Mouse (Mus musculus) thymus, adult 18-20 months (tissue): ENCODE measurements at regions not wholly inside any gene's neighbourhood (a gene's known extent, or its start where the extent isn't known, plus 50 kb on each side); places are given as distances from the start of the nearest gene placed in this dataset.

Experiments used
- DNase-seq, 2 experiments: peaks; one replicate each; pipeline ENCODE4 v3.0.0; 2022; ENCODE audit warnings: mixed read lengths in 2 of 2

DNA sequence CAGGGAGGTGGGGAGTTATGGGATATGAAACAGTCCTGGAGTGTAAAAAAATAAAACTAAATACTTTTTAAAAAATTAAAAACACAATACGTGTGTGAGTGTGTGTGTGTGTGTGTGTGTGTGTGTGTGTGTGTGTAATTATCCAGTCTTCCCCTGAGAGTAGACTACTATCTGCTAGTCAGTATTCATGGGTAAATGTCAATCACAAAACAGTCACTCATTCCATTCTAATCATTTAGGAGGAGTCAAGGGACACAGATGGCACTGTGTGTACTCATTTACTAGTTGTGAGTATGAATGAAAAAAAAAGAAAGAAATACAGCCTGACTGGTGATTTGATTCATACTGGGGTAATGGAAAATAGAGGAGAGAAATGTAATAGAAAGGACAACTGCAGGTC is 226.5 kb downstream of the Mpdz start:
- no peak for DNase-seq

DNA sequence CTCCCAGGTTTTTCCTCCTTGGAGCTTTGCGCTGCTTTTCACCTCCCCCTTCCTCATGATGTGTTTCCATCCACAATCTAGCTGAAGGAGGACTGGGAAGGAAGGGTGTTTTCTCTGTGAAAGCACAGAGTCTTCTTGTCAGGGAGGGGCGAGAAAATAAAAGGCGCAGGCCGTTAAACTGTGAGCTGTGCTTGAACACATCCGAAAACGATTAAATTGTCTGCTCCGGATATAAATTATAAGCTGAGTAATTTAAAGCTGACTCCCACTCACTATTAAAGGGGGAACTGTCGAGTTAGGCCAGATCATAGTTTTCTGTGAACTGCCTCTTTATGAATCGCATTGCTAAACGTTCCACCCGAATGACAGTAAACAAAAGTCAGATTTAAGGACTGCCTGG is 224.6 kb downstream of the Mpdz start:
- DNase-seq = no peak

DNA sequence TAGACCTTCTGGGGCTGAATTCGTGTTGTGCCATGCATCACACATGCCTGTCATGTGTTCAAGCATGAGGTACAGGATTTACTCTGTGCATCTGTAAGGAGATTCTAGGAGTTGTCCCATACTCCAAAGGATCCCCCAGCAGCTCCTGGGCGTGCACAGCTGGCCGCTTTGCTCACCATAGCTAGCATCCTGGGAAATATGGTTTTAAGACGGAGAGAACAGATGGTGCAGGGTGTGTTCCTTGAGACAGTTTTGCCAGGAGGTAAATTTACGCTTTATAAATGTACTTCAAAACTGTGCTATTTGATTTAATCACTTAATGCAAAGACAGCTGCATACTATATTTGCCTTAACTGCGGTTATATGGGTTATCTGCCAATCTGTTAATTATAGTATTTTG is 220.6 kb downstream of the Mpdz start:
- DNase-seq = no peak

DNA sequence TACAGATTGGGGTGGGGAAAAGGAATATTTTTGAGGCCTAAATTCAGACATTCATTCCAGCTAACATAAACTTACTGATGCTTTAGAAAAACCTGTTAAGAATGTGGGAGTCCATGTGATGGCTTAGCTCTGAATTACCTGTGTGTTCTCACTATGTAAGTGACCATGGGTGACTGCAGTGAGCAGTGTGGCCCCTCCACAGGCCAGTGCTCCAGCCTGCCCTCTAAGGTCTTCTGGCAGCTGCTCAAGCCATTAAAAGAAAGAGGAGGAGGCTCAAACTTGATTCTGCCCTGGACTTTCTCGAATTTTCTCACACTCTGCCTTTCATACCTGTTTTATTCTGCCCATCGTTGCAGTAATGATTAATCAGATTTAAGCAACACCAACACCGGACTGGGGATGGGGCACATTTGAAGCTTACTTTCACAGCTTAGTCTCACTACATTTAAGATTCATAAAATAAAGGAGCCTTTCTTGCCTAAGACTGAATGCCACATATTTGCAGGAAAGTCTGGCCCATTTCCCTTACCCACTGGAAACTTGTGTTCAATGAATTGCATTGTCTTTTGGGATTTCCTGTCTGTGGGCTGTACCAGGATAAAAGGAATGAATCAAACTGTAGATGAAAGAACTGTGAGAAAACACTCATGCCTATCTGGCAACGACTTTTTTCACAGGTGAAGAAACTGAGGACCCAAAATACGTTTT is 220.0 kb downstream of the Mpdz start:
- no peak for DNase-seq
